Mouse (Mus musculus): ENCODE measurements at regions not wholly inside any gene's neighbourhood (a gene's known extent, or its start where the extent isn't known, plus 50 kb on each side); places are given as distances from the start of the nearest gene placed in this dataset.
A peak's percentile ranks its signal among the peaks of the same experiment; 100 is the strongest.
"Not testable (repeated sequence)": the region's sequence is repeated elsewhere in the genome, so short reads cannot be mapped to it uniquely, and the experiment has no call there.

GRCm38 (mm10) chr3:8206623-8207404, 1403.1 kb downstream of the Zfp704 start:
- DNase-seq (ENCODE audit: low spot score) (no peak), ATAC-seq (ENCODE audit: low FRiP score) (no peak)
- Histone ChIP-seq H3K9ac (replicated peaks; ENCODE audit: low read length, poor library complexity, severe bottlenecking) (no peak overlapping the region), H3K27me3 (ENCODE audit: insufficient read depth, low read length) (no peaks in the 10 kb centered on the region), H3K4me3 (ENCODE audit: low read depth, low read length) (no peak overlapping the region), H3K9me3 (ENCODE audit: low read length) (no peaks in the 10 kb centered on the region), H3K4me2 (ENCODE audit: low read depth, low read length, poor library complexity, severe bottlenecking) (no peak overlapping the region), H3K4me1 (ENCODE audit: insufficient read depth, low read length) (no peaks in the 10 kb centered on the region), H3K36me3 (ENCODE audit: insufficient read depth, low read length) (no peaks in the 10 kb centered on the region), H3K27ac (ENCODE audit: low read depth, low read length) (no peak overlapping the region)
- 53% methylated on average over 6 of the region's 6 CpGs for WGBS
- no peak for TF ChIP-seq CTCF (IDR thresholded peaks at IDR 0.05)

GRCm38 (mm10) chr3:8163030-8163429, 1446.9 kb downstream of the Zfp704 start:
- DNase-seq (ENCODE audit: low spot score) (no peak), ATAC-seq (ENCODE audit: low FRiP score) (0 out of 2 replicates have a peak, but pooled peaks have one; percentile 47)
- no peaks in the 10 kb centered on the region for H3K36me3 ChIP-seq (ENCODE audit: insufficient read depth, low read length)
- 80% methylated on average over 4 of the region's 4 CpGs for WGBS
- H3K9me3 ChIP-seq (ENCODE audit: low read length): no peaks in the 10 kb centered on the region
- H3K4me1 ChIP-seq (ENCODE audit: insufficient read depth, low read length): no peaks in the 10 kb centered on the region
- H3K9ac ChIP-seq (replicated peaks; ENCODE audit: low read length, poor library complexity, severe bottlenecking): no peak overlapping the region
- H3K27ac ChIP-seq (ENCODE audit: low read depth, low read length): no peak overlapping the region
- no peak overlapping the region for H3K4me2 ChIP-seq (ENCODE audit: low read depth, low read length, poor library complexity, severe bottlenecking)
- H3K27me3 ChIP-seq (ENCODE audit: insufficient read depth, low read length): no peaks in the 10 kb centered on the region
- no peak overlapping the region for H3K4me3 ChIP-seq (ENCODE audit: low read depth, low read length)
- no peak for TF ChIP-seq CTCF (IDR thresholded peaks at IDR 0.05)

- H3K27me3 ChIP-seq (ENCODE audit: insufficient read depth, low read length): no peaks in the 10 kb centered on the region
- DNase-seq (ENCODE audit: low spot score): peak; percentile 79
- peak; percentile 84 for ATAC-seq (ENCODE audit: low FRiP score)
- H3K9me3 ChIP-seq (ENCODE audit: low read length): no peaks in the 10 kb centered on the region
- no peaks in the 10 kb centered on the region for H3K36me3 ChIP-seq (ENCODE audit: insufficient read depth, low read length)
- 82% methylated on average over 4 of the region's 4 CpGs for WGBS
- no peak overlapping the region for H3K9ac ChIP-seq (replicated peaks; ENCODE audit: low read length, poor library complexity, severe bottlenecking)
- TF ChIP-seq CTCF (IDR thresholded peaks at IDR 0.05): no peak
- H3K4me3 ChIP-seq (ENCODE audit: low read depth, low read length): no peak overlapping the region
- H3K4me2 ChIP-seq (ENCODE audit: low read depth, low read length, poor library complexity, severe bottlenecking): no peak overlapping the region
- H3K27ac ChIP-seq (ENCODE audit: low read depth, low read length): no peak overlapping the region
- no peaks in the 10 kb centered on the region for H3K4me1 ChIP-seq (ENCODE audit: insufficient read depth, low read length)
Observed at GRCm38 (mm10) chr3:8161997-8162756, 1447.7 kb downstream of the Zfp704 start.

- WGBS: 67% methylated on average over 2 of the region's 2 CpGs
- Histone ChIP-seq H3K4me2 (ENCODE audit: low read depth, low read length, poor library complexity, severe bottlenecking) (no peak overlapping the region), H3K9me3 (ENCODE audit: low read length) (0 out of 2 replicates have a peak, but pooled peaks cover 3% of the 10 kb centered on the region), H3K27me3 (ENCODE audit: insufficient read depth, low read length) (no peaks in the 10 kb centered on the region), H3K27ac (ENCODE audit: low read depth, low read length) (no peak overlapping the region), H3K36me3 (ENCODE audit: insufficient read depth, low read length) (no peaks in the 10 kb centered on the region), H3K4me3 (ENCODE audit: low read depth, low read length) (no peak overlapping the region), H3K4me1 (ENCODE audit: insufficient read depth, low read length) (no peaks in the 10 kb centered on the region), H3K9ac (replicated peaks; ENCODE audit: low read length, poor library complexity, severe bottlenecking) (no peak overlapping the region)
- DNase-seq (ENCODE audit: low spot score) (no peak), ATAC-seq (ENCODE audit: low FRiP score) (no peak)
- no peak for TF ChIP-seq CTCF (IDR thresholded peaks at IDR 0.05)
Observed at GRCm38 (mm10) chr3:8143016-8143415, 1466.9 kb downstream of the Zfp704 start.

GRCm38 (mm10) chr3:8142190-8142589, 1467.7 kb downstream of the Zfp704 start:
- no peak for TF ChIP-seq CTCF (IDR thresholded peaks at IDR 0.05)
- no peaks in the 10 kb centered on the region for H3K36me3 ChIP-seq (ENCODE audit: insufficient read depth, low read length)
- no peaks in the 10 kb centered on the region for H3K4me1 ChIP-seq (ENCODE audit: insufficient read depth, low read length)
- H3K27ac ChIP-seq (ENCODE audit: low read depth, low read length): no peak overlapping the region
- no peak overlapping the region for H3K4me3 ChIP-seq (ENCODE audit: low read depth, low read length)
- H3K27me3 ChIP-seq (ENCODE audit: insufficient read depth, low read length): no peaks in the 10 kb centered on the region
- WGBS: 79% methylated on average over 3 of the region's 3 CpGs
- DNase-seq (ENCODE audit: low spot score) (peak; percentile 37), ATAC-seq (ENCODE audit: low FRiP score) (no peak)
- H3K9ac ChIP-seq (replicated peaks; ENCODE audit: low read length, poor library complexity, severe bottlenecking): no peak overlapping the region
- no peak overlapping the region for H3K4me2 ChIP-seq (ENCODE audit: low read depth, low read length, poor library complexity, severe bottlenecking)
- H3K9me3 ChIP-seq (ENCODE audit: low read length): 0 out of 2 replicates have a peak, but pooled peaks cover under 1% of the 10 kb centered on the region

- Histone ChIP-seq H3K36me3 (ENCODE audit: insufficient read depth, low read length) (no peaks in the 10 kb centered on the region), H3K27me3 (ENCODE audit: insufficient read depth, low read length) (no peaks in the 10 kb centered on the region), H3K9ac (replicated peaks; ENCODE audit: low read length, poor library complexity, severe bottlenecking) (no peak overlapping the region), H3K9me3 (ENCODE audit: low read length) (no peaks in the 10 kb centered on the region), H3K27ac (ENCODE audit: low read depth, low read length) (no peak overlapping the region), H3K4me2 (ENCODE audit: low read depth, low read length, poor library complexity, severe bottlenecking) (no peak overlapping the region), H3K4me3 (ENCODE audit: low read depth, low read length) (no peak overlapping the region), H3K4me1 (ENCODE audit: insufficient read depth, low read length) (no peaks in the 10 kb centered on the region)
- ATAC-seq (ENCODE audit: low FRiP score) (peak; percentile 65; the same call in 1 of the 2 replicates), DNase-seq (ENCODE audit: low spot score) (peak; percentile 71)
- TF ChIP-seq CTCF (IDR thresholded peaks at IDR 0.05): no peak
- WGBS: 55% methylated on average over 2 of the region's 2 CpGs
Observed at GRCm38 (mm10) chr3:8141664-8142084, 1468.2 kb downstream of the Zfp704 start.

GRCm38 (mm10) chr3:8123641-8124040, 1486.2 kb downstream of the Zfp704 start:
- H3K4me2 ChIP-seq (ENCODE audit: low read depth, low read length, poor library complexity, severe bottlenecking); ATAC-seq (ENCODE audit: low FRiP score): not testable (repeated sequence)

More at GRCm38 (mm10) chr3:8123641-8124040, 1486.2 kb downstream of the Zfp704 start:
- H3K27me3 ChIP-seq (ENCODE audit: insufficient read depth, low read length); H3K36me3 ChIP-seq (ENCODE audit: insufficient read depth, low read length); H3K9me3 ChIP-seq (ENCODE audit: low read length); H3K27ac ChIP-seq (ENCODE audit: low read depth, low read length); H3K4me3 ChIP-seq (ENCODE audit: low read depth, low read length); DNase-seq (ENCODE audit: low spot score); H3K4me1 ChIP-seq (ENCODE audit: insufficient read depth, low read length); H3K9ac ChIP-seq (replicated peaks; ENCODE audit: low read length, poor library complexity, severe bottlenecking): not testable (repeated sequence)
- 40% methylated on average over 1 of the region's 1 CpGs for WGBS
